Mouse (Mus musculus) left cerebral cortex, adult 2 months (tissue): ENCODE measurements at regions not wholly inside any gene's neighbourhood (a gene's known extent, or its start where the extent isn't known, plus 50 kb on each side); places are given as distances from the start of the nearest gene placed in this dataset.

Source experiments
- DNase-seq, 2 experiments: peaks; one replicate each; pipeline ENCODE4 v3.0.0; 2021 to 2022; ENCODE audit warnings: low spot score in 2 of 2, mixed read lengths in 1 of 2; ENCODE audit errors: extremely low spot score in 1 of 2
- H3K27ac ChIP-seq: fragments of 200-600 bp; 2 replicates; pipeline ENCODE4 v1.8.1; 2022
- H3K4me3 ChIP-seq: fragments of 200-600 bp; 2 replicates; pipeline ENCODE4 v1.8.1; 2022
- CTCF ChIP-seq: fragments of 200-600 bp; IDR thresholded peaks from 2 replicates; pipeline ENCODE4 v1.8.1; 2022; ENCODE audit warnings: antibody characterized with exemption, mild to moderate bottlenecking, moderate library complexity
- intact Hi-C: fragments of 180-260 bp; cut with DNase I; formaldehyde crosslinking; loops from one replicate; pipeline ENCODE4 v1.15.1; 2025

GRCm38 (mm10) chr5:37920481-37920880 is 96.1 kb upstream of the Msx1 start:
- Histone ChIP-seq H3K27ac (no peak overlapping the region), H3K4me3 (no peak overlapping the region)
- intact Hi-C loops: no loop called here
- TF ChIP-seq CTCF: no peak
- no peak for DNase-seq

DNA sequence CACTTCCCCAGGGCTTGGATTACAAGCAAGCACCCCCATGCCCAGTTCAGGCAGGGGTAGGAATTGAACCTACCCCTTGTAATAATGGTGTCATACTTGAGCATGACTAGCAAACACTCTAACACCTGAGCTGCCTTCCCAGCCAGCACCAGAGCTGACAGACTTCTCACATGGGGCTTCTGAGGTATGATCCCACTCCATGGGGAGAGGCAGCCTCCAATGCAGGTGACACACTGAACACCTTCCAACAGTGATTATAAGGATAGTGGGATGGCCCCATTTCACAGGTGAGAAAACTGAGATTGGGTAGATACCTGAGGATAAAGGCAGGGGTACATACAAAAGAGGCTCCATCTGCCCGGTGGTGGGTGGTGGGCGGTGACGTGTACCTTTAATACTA is 94.7 kb upstream of the Msx1 start:
- no peak overlapping the region for H3K4me3 ChIP-seq
- intact Hi-C loops: no loop called here
- no peak overlapping the region for H3K27ac ChIP-seq
- no peak for TF ChIP-seq CTCF
- DNase-seq: no peak

DNA sequence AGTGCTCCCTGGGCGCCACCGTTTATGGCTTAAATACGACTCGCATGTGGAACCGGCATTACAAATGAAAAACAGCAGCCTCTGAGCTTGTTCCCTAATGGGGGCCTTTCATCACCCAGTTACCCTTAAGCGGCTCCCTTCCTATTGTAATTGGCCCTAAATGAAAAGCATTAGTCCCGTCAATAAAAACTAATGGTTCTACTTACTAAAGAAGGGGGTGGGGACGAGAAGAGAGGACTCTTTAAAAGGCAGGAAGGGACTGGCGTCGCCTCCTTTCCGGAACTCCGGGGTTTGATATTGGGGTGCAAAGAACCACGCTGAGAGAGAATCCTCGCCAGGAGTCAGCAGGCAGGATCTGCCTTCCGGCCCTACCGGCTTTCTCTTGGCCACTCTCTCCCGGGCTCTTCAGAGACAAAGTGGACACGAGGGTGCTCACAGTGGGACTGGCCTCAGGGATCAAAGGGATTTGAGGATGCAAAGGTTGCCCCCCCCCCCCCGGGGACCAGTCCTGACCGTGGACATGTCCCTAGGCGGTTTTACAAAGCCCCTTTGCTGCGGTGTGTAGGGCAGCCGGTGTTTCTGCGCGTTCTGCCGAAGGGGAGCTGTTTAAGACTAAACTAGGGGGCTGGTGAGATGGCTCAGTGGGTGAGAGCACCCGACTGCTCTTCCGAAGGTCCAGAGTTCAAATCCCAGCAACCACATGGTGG is 93.8 kb upstream of the Msx1 start:
- intact Hi-C loops: no loop called here
- H3K4me3 ChIP-seq: no peak overlapping the region
- TF ChIP-seq CTCF: no peak
- no peak overlapping the region for H3K27ac ChIP-seq
- DNase-seq: no peak

DNA sequence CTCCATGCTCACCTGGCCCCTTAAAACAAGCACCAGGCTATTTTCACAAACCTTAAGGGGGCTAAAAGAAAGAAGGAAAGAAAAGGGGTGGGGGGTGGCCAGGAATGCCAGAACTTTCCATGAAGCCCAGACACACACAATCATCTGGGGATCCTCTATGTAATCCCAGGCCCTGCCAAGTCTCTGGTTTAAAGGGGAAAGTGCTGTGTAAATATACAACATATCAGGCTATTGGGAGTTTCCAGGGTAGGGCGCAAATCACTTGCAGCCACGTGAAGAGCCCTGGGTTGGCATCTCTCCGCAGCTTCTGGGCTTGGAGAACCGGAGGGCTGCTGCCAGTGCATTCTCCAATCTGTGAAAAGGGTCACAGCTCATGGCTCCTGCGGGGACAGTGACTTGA is 92.8 kb upstream of the Msx1 start:
- intact Hi-C loops: no loop called here
- no peak for DNase-seq
- Histone ChIP-seq H3K27ac (no peak overlapping the region), H3K4me3 (no peak overlapping the region)
- no peak for TF ChIP-seq CTCF

- intact Hi-C loops: no loop called here
- TF ChIP-seq CTCF: peak; percentile 29
- no peak for DNase-seq
- no peak overlapping the region for H3K4me3 ChIP-seq
- no peak overlapping the region for H3K27ac ChIP-seq
These were observed 80.4 kb upstream of the Msx1 start for GRCm38 (mm10) chr5:37904683-37905352.

GRCm38 (mm10) chr5:37903861-37904260 is 79.5 kb upstream of the Msx1 start:
- no peak for DNase-seq
- H3K4me3 ChIP-seq: no peak overlapping the region
- no peak for TF ChIP-seq CTCF
- no peak overlapping the region for H3K27ac ChIP-seq
- intact Hi-C loops: no loop called here

GRCm38 (mm10) chr5:37902741-37903140 is 78.4 kb upstream of the Msx1 start:
- no peak overlapping the region for H3K27ac ChIP-seq
- no peak overlapping the region for H3K4me3 ChIP-seq
- no peak for TF ChIP-seq CTCF
- intact Hi-C loops: no loop called here
- DNase-seq: no peak

DNA sequence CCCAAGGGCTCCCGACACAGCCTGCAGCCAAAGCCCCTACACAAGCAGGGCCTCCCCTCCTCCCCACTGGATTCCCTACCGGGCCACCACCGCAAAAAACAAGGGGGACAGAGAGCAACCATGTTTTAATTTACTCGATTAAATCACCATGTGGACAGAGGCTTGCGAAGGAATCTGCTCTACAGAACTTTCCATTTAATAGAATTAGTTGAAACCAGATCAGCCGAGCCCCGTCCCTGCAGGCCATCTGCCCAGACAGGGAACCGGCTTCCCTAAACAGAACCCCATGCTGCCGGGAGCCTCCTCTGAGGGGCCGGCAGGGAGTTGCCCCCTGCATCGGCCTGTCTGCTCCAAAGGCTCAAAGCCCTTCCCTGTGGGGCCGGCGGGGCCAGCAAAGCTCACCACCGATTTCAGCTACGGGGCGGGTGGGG is 77.5 kb upstream of the Msx1 start:
- no peak for DNase-seq
- Histone ChIP-seq H3K4me3 (no peak overlapping the region), H3K27ac (no peak overlapping the region)
- intact Hi-C loops: no loop called here
- no peak for TF ChIP-seq CTCF

DNA sequence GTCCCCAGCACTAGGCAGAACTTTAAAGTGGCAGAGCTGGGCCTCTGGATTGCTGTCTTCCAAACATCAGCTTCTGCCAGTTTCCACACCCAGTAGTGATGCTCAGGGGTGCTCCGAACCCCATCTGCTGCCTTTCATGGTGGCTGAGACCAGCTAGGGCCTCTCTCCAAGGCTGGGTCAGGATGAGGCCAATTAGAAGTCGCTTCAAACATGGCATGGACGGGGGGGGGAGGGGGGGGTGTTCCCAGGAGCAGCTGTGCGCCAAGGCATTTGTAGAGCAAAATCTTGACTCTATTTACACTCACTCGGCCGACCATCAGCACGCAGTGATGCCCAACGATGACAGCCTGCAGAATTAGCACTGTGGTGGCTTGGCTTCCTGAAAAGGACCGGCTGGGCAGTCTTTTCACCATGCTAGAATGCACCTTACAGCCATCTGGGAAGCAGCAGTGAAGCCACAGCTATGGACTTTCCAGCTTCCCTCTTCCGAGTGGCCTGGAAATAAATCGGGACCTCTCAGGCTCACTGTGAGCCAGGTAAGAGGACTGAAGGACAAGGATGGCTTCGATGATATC is 73.7 kb upstream of the Msx1 start:
- no peak for DNase-seq
- intact Hi-C loops: loop anchor here (5.0 kb wide), 1 partner anchor 189 kb away; no protein-coding TSS in a partner anchor
- no peak for TF ChIP-seq CTCF
- Histone ChIP-seq H3K4me3 (no peak overlapping the region), H3K27ac (no peak overlapping the region)

DNA sequence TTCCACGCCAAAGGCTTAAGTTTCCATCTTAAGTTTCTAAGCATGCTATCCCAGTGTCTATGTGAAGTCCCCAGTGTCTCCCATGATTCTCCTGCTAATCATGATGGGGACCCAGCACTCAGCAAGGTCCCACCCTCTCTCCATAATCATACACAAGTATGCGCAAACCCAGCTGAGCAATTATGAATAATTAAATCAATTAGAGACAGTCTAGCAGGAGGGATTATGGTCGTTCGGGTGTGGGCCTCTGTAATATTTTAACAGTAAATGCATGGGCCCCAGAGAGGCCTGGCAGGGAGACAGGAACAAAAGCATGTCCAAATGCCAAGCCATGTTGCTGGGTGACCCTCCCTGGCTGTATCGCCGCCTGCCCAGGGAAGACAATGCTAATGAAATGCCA is 73.1 kb upstream of the Msx1 start:
- no peak overlapping the region for H3K4me3 ChIP-seq
- intact Hi-C loops: loop anchor here (5.0 kb wide), 1 partner anchor 190 kb away; no protein-coding TSS in a partner anchor
- H3K27ac ChIP-seq: no peak overlapping the region
- no peak for DNase-seq
- TF ChIP-seq CTCF: no peak

DNA sequence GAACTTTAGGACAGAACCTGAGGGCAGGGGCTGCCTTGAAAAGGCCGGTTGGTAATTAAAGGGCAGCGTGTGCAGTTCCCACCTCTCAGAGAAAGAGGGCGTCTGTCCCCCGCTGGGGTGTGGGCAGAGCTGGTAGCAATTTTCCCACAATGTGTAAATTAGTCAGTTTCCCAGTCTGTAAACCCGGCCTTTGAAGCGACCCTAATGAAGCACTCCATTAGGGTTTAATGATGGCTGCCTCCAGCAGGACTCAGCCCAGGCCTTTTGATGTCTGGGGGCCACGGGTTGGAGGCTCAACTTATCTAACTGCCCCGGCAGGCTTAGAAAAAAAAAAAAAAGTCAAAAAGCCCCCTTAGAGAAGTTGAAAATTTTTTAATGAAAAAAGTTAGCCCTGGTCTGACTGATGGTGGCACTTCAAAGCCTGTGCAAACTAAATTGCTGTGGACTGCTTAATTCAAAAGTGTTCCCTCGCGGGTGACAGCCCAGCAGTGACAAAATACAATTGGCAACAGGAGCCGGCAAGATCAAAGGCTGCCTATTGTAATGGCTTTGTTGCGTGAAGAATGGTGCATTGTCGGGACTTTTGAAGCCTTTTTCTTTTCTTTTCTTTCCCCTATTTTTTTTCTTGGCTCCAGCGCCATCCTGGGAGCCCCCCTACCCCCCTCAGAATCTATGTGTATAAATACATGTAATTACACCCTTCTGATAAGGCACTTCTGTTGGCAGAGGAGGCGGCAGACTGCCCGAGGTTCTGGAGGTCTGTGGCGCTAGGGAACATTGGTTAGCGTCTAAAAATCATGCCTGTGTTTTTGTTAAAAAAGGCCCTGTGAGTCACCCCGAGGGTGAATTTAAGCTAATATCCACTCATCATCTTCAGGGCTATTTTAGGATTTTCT is 71.3 kb upstream of the Msx1 start:
- no peak overlapping the region for H3K4me3 ChIP-seq
- intact Hi-C loops: loop anchor here (5.0 kb wide), 1 partner anchor 192 kb away; no protein-coding TSS in a partner anchor
- TF ChIP-seq CTCF: peak; percentile 50
- H3K27ac ChIP-seq: no peak overlapping the region
- DNase-seq: no peak
